Mouse (Mus musculus): ENCODE measurements around the gene Dusp7. TPM values are rescaled to one million over a fixed set of nuclear protein-coding genes. Genes with fewer than 3 reads are reported as not detected.

Gene Dusp7
- total and polyA plus RNA-seq, 2 experiments: 1.8 to 10.1 TPM

- H3K4me1 ChIP-seq (ENCODE audit: control insufficient read depth, insufficient read depth, low read length): peaks cover 4% of the 10 kb centered on the region
- H3K79me2 ChIP-seq (ENCODE audit: control insufficient read depth, insufficient read depth, low read length): peaks cover 5% of the 10 kb centered on the region; the same call in 1 of the 2 replicates
- TF ChIP-seq POLR2A (IDR thresholded peaks at IDR 0.05; ENCODE audit: extremely low read depth, insufficient read depth, low read length) (no peak), CTCF (IDR thresholded peaks at IDR 0.05; ENCODE audit: low read depth, low read length) (no peak)
- DNase-seq (ENCODE audit: extremely low read depth, low read depth, low spot score): no peak
- H3K36me3 ChIP-seq (ENCODE audit: control insufficient read depth, insufficient read depth, low read length): no peaks in the 10 kb centered on the region
- no peak overlapping the region for H3K27ac ChIP-seq (replicated peaks; ENCODE audit: insufficient read depth, low read depth, low read length)
- H3K4me3 ChIP-seq (ENCODE audit: insufficient read depth, low read depth, low read length): no peak overlapping the region
- no peak overlapping the region for H3K9ac ChIP-seq (ENCODE audit: low read depth, low read length)
- 84% methylated on average over 1 of the region's 1 CpGs for WGBS
- no peaks in the 10 kb centered on the region for H3K27me3 ChIP-seq (ENCODE audit: control insufficient read depth, insufficient read depth, low read length)
Observed at GRCm38 (mm10) chr9:106366188-106366587, 2.2 kb upstream of the Dusp7 start.

DNA sequence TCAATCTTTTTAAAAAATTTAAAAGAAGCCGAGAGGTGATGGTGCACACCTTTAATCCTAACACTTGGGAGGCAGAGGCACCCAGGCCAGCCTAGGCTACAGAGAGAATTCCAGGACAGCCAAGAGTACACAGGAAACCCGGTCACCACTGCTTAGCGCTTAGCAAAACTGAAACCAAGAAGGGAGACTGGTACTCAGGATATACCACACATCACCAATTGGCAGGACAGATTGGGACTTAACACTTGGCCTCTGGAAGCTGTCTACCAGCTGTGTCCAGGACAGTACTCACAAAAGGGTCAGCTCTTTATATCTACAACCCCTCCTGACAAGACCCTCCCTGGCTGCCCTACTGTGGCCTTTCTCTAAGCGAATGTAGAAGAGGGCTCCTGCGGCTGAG lies 1.4 kb upstream of the Dusp7 start:
- H3K4me3 ChIP-seq (ENCODE audit: insufficient read depth, low read depth, low read length): peak overlapping the region; percentile 48; the same call in 1 of the 2 replicates
- DNase-seq (ENCODE audit: extremely low read depth, low read depth, low spot score): peak; percentile 33
- H3K27me3 ChIP-seq (ENCODE audit: control insufficient read depth, insufficient read depth, low read length): no peaks in the 10 kb centered on the region
- peak overlapping the region; percentile 46; the same call in 1 of the 2 replicates for H3K9ac ChIP-seq (ENCODE audit: low read depth, low read length)
- H3K36me3 ChIP-seq (ENCODE audit: control insufficient read depth, insufficient read depth, low read length): no peaks in the 10 kb centered on the region
- 17% methylated on average over 5 of the region's 5 CpGs for WGBS
- TF ChIP-seq CTCF (IDR thresholded peaks at IDR 0.05; ENCODE audit: low read depth, low read length) (no peak), POLR2A (IDR thresholded peaks at IDR 0.05; ENCODE audit: extremely low read depth, insufficient read depth, low read length) (no peak)
- 0 out of 2 replicates have a peak overlapping the region, but pooled peaks have one; percentile 4 for H3K27ac ChIP-seq (replicated peaks; ENCODE audit: insufficient read depth, low read depth, low read length)
- H3K79me2 ChIP-seq (ENCODE audit: control insufficient read depth, insufficient read depth, low read length): peaks cover 5% of the 10 kb centered on the region; the same call in 1 of the 2 replicates
- peaks cover 7% of the 10 kb centered on the region for H3K4me1 ChIP-seq (ENCODE audit: control insufficient read depth, insufficient read depth, low read length)

DNA sequence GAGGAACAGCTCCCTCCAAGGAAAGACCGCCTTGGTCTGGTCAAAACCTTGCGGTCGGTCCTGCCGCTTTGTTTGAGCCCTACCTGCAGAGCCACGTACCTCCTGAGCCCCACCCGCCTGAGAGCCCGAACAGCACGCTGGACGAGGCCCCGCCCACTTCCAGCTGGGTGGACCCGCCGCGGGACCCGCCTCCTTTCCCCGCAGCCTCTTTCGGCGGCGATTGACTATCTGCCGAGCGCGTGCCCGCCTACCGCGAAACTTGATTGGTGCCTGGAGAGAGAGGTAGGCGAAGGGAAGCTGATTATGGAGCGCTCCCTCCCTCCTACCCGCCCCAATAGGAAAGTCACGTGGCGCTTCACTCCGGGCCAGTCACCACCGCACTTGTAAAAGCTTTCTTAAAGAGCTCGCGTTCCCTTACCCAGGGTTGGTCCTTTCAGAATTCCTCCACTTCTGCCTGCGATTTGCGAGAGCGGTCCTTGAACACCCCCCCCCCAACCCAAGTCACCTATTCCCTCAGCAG lies 780 bp upstream of the Dusp7 start:
- no peak for TF ChIP-seq CTCF (IDR thresholded peaks at IDR 0.05; ENCODE audit: low read depth, low read length)
- 0 out of 2 replicates have a peak, but pooled peaks have one; percentile 26 for TF ChIP-seq POLR2A (IDR thresholded peaks at IDR 0.05; ENCODE audit: extremely low read depth, insufficient read depth, low read length)
- H3K79me2 ChIP-seq (ENCODE audit: control insufficient read depth, insufficient read depth, low read length): peaks cover 5% of the 10 kb centered on the region; the same call in 1 of the 2 replicates
- under 1% methylated on average over 36 of the region's 36 CpGs for WGBS
- DNase-seq (ENCODE audit: extremely low read depth, low read depth, low spot score): peak; percentile 94
- peak overlapping the region; percentile 77 for H3K9ac ChIP-seq (ENCODE audit: low read depth, low read length)
- no peaks in the 10 kb centered on the region for H3K27me3 ChIP-seq (ENCODE audit: control insufficient read depth, insufficient read depth, low read length)
- peak overlapping the region; percentile 84 for H3K27ac ChIP-seq (replicated peaks; ENCODE audit: insufficient read depth, low read depth, low read length)
- H3K4me3 ChIP-seq (ENCODE audit: insufficient read depth, low read depth, low read length): peak overlapping the region; percentile 74
- H3K4me1 ChIP-seq (ENCODE audit: control insufficient read depth, insufficient read depth, low read length): peaks cover 7% of the 10 kb centered on the region
- no peaks in the 10 kb centered on the region for H3K36me3 ChIP-seq (ENCODE audit: control insufficient read depth, insufficient read depth, low read length)

DNA sequence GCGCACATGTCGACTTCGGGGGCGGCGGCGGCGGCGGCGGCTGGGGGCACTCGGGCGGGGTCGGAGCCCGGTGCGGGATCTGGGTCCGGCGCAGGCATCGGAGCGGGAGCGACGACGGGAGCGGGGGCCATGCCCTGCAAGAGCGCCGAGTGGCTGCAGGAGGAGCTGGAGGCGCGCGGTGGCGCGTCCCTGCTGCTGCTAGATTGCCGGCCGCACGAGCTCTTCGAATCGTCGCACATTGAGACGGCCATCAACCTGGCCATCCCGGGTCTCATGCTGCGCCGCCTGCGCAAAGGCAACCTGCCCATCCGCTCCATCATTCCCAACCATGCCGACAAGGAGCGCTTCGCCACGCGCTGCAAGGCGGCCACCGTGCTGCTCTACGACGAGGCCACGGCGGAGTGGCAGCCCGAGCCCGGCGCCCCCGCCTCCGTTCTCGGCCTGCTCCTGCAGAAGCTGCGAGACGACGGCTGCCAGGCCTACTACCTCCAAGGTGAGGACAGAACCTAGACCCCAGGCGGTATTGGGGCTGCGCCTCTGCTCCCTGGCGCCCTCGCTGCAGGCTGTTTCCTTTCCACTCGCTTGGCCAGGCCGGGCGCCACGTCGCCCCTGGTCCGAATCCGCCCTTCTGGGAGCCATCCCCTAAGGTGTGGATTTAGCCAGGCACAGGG lies 534 bp downstream of the Dusp7 start:
- Histone ChIP-seq H3K4me1 (ENCODE audit: control insufficient read depth, insufficient read depth, low read length) (peaks cover 9% of the 10 kb centered on the region), H3K36me3 (ENCODE audit: control insufficient read depth, insufficient read depth, low read length) (0 out of 2 replicates have a peak, but pooled peaks cover 4% of the 10 kb centered on the region), H3K27me3 (ENCODE audit: control insufficient read depth, insufficient read depth, low read length) (no peaks in the 10 kb centered on the region), H3K27ac (replicated peaks; ENCODE audit: insufficient read depth, low read depth, low read length) (peak overlapping the region; percentile 1), H3K79me2 (ENCODE audit: control insufficient read depth, insufficient read depth, low read length) (peaks cover 5% of the 10 kb centered on the region; the same call in 1 of the 2 replicates), H3K9ac (ENCODE audit: low read depth, low read length) (peak overlapping the region; percentile 71), H3K4me3 (ENCODE audit: insufficient read depth, low read depth, low read length) (peak overlapping the region; percentile 74)
- TF ChIP-seq POLR2A (IDR thresholded peaks at IDR 0.05; ENCODE audit: extremely low read depth, insufficient read depth, low read length) (no peak), CTCF (IDR thresholded peaks at IDR 0.05; ENCODE audit: low read depth, low read length) (peak; percentile 42; the same call in 1 of the 2 replicates)
- DNase-seq (ENCODE audit: extremely low read depth, low read depth, low spot score): peak; percentile 31
- whole genome bisulfite sequencing: 1% methylated on average over 71 of the region's 72 CpGs

DNA sequence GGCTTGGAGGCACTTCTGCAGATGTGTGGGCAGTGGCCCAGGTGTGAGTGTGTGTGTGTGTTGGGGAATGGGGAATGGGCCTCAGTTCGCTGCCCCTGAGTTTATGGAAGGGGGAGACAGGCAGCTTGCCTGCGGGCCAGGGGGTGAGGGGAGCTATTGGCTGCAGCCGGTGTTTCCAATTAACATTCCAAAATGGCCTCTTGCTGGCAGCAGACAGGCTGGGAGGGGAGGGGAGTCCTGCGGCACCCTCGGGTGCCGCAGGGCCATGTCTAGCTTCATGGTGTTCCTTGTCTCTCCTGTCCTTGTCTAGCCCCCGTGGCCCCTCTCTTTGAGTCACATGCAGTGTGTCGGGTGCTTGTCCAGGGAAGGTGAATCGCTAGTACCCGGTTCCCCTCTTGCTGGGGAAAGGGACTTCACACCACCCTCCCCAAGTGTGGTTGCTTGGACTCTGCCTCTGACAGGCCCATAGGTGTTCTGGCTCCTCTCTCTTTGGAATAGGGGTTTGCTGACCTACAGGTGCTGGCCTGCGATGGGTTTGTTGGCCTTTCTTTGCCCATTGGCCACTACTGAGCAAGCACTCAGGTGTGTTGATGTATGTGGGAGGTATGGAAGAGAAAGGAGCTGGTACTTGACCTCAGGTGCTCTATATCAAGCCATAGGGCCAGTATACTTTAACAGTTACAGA lies 1.5 kb downstream of the Dusp7 start:
- Histone ChIP-seq H3K9ac (ENCODE audit: low read depth, low read length) (peak overlapping the region; percentile 71), H3K4me3 (ENCODE audit: insufficient read depth, low read depth, low read length) (peak overlapping the region; percentile 74), H3K79me2 (ENCODE audit: control insufficient read depth, insufficient read depth, low read length) (peaks cover 5% of the 10 kb centered on the region; the same call in 1 of the 2 replicates), H3K27ac (replicated peaks; ENCODE audit: insufficient read depth, low read depth, low read length) (peak overlapping the region; percentile 31), H3K36me3 (ENCODE audit: control insufficient read depth, insufficient read depth, low read length) (0 out of 2 replicates have a peak, but pooled peaks cover 5% of the 10 kb centered on the region), H3K27me3 (ENCODE audit: control insufficient read depth, insufficient read depth, low read length) (no peaks in the 10 kb centered on the region), H3K4me1 (ENCODE audit: control insufficient read depth, insufficient read depth, low read length) (peaks cover 9% of the 10 kb centered on the region)
- TF ChIP-seq POLR2A (IDR thresholded peaks at IDR 0.05; ENCODE audit: extremely low read depth, insufficient read depth, low read length) (no peak), CTCF (IDR thresholded peaks at IDR 0.05; ENCODE audit: low read depth, low read length) (no peak)
- WGBS: 38% methylated on average over 11 of the region's 11 CpGs
- DNase-seq (ENCODE audit: extremely low read depth, low read depth, low spot score): no peak

Data from liver, adult 2 months (tissue).